Mouse (Mus musculus): Measurements from ENCODE around the gene Rtn4ip1. TPM values are rescaled to one million over a fixed set of nuclear protein-coding genes. Genes with fewer than 3 reads are reported as not detected.

Gene Rtn4ip1
- polyA plus RNA-seq, 1 experiment from 2014 or later, result 14.4 TPM

DNA sequence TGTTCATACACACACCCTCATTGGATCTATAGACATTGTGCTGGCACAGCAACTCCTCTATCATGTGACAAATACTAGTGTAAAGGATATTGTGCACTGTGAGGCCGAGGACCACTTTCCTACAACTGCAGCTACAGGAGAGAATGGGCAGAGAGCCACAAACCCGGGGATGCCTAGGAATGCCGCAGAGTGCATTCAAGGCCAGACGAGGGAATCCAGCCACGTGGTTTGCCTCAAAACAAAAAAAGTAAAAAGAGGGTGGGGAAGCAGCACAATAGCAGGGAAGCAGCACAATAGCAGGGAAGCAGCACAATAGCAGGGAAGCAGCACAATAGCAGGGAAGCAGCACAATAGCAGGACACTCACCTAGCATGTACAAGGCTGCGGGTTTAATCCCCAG, 91.6 kb downstream of the Rtn4ip1 start:
- Histone ChIP-seq H3K9ac (replicated peaks) (no peak overlapping the region), H3K4me3 (replicated peaks) (no peak overlapping the region), H3K9me3 (replicated peaks) (no peaks in the 10 kb centered on the region), H3K4me2 (no peak overlapping the region), H3K4me1 (no peaks in the 10 kb centered on the region), H3K27ac (replicated peaks) (no peak overlapping the region), H3K36me3 (no peaks in the 10 kb centered on the region), H3K27me3 (replicated peaks) (no peaks in the 10 kb centered on the region)
- no peak for ATAC-seq (ENCODE audit: low FRiP score)
- WGBS, result 16% methylated on average over 6 of the region's 6 CpGs

DNA sequence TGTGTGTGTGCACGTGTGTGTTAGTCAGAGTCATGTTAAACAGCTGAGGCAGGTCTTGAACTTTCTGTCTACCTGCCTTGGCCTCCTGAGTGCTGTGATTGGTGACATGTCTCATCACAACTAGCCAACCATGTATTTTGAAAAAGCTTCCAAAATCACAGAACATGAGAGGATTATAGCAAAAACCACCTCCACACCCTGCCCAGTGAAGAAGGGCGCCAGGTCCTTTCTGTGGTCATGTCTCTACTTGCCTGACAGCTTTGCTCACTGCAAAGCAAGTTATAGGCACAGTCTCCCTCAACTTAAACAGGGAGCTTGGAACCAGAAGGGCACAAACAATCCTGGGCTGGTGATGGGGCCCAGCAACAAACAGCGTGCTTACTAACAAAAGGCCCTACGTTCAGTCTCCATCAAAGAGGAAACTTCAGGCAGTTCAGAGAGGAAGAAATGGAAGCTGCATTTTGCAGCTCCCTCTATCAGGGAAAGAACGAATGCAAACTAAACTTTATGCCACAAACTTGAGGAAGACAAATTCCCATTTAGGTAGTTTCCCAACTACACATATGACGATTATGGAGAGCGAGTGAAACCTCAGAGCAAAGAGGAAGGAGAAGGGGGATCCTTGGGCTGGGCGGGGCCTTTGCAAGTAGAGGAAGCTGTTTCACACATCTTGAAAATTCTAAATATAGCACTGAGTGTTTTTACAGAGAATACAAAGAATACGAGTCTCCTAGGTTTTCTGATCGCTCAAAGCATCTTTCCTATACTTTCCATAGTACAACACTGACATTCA, 94.4 kb downstream of the Rtn4ip1 start:
- H3K9me3 ChIP-seq (replicated peaks), result no peaks in the 10 kb centered on the region
- H3K27me3 ChIP-seq (replicated peaks), result peaks cover 12% of the 10 kb centered on the region
- H3K4me1 ChIP-seq, result no peaks in the 10 kb centered on the region
- no peak for ATAC-seq (ENCODE audit: low FRiP score)
- H3K9ac ChIP-seq (replicated peaks), result no peak overlapping the region
- no peak overlapping the region for H3K4me3 ChIP-seq (replicated peaks)
- no peaks in the 10 kb centered on the region for H3K36me3 ChIP-seq
- no peak overlapping the region for H3K27ac ChIP-seq (replicated peaks)
- WGBS, result 85% methylated on average over 10 of the region's 10 CpGs
- no peak overlapping the region for H3K4me2 ChIP-seq

DNA sequence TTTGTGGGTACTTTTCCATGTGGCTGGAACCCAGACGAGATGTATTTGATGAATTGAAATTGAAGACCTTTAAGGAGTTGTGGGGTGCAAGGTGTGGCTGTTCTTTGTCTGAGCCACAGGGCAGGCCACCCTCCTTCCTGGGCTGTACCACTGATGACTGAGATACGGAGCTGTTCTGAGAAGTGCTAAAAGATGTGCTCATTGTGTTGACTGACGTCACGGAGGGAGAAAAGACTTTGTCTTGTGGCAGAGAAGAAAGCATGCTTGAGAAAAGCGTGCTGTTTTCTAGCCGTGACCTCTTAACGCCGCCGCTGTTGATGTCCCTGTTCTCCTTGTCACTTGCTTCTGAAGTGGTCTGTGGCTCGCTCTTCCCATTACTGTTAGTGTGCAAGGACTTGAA, 95.7 kb downstream of the Rtn4ip1 start:
- no peaks in the 10 kb centered on the region for H3K36me3 ChIP-seq
- peaks cover 24% of the 10 kb centered on the region for H3K27me3 ChIP-seq (replicated peaks)
- no peak overlapping the region for H3K4me2 ChIP-seq
- WGBS, result 81% methylated on average over 10 of the region's 10 CpGs
- ATAC-seq (ENCODE audit: low FRiP score), result no peak
- H3K27ac ChIP-seq (replicated peaks), result no peak overlapping the region
- no peaks in the 10 kb centered on the region for H3K4me1 ChIP-seq
- no peak overlapping the region for H3K4me3 ChIP-seq (replicated peaks)
- no peak overlapping the region for H3K9ac ChIP-seq (replicated peaks)
- H3K9me3 ChIP-seq (replicated peaks), result no peaks in the 10 kb centered on the region

DNA sequence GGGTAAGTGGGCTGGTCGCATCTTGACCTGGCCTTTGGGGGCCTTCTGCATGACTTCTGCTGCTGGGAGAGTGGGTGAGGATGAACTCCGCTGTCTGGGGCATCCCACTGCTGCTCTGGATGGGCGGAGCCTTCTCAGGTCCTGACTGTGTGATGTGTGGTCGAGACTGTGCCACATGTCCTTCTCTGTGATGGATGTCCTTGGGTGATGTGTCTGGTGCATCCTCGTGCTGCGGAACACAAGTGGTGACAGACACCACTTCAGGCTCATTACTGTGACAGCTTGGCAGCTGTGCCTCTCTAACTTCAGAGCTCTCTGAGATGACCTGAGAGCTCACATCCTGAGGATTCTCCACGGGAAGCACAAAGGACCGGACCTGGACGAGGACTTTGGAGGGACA, 96.4 kb downstream of the Rtn4ip1 start:
- H3K27ac ChIP-seq (replicated peaks), result no peak overlapping the region
- no peak for ATAC-seq (ENCODE audit: low FRiP score)
- no peaks in the 10 kb centered on the region for H3K36me3 ChIP-seq
- H3K9ac ChIP-seq (replicated peaks), result no peak overlapping the region
- no peaks in the 10 kb centered on the region for H3K9me3 ChIP-seq (replicated peaks)
- no peaks in the 10 kb centered on the region for H3K4me1 ChIP-seq
- no peak overlapping the region for H3K4me3 ChIP-seq (replicated peaks)
- H3K4me2 ChIP-seq, result no peak overlapping the region
- 78% methylated on average over 9 of the region's 9 CpGs for WGBS
- H3K27me3 ChIP-seq (replicated peaks), result peaks cover 32% of the 10 kb centered on the region

DNA sequence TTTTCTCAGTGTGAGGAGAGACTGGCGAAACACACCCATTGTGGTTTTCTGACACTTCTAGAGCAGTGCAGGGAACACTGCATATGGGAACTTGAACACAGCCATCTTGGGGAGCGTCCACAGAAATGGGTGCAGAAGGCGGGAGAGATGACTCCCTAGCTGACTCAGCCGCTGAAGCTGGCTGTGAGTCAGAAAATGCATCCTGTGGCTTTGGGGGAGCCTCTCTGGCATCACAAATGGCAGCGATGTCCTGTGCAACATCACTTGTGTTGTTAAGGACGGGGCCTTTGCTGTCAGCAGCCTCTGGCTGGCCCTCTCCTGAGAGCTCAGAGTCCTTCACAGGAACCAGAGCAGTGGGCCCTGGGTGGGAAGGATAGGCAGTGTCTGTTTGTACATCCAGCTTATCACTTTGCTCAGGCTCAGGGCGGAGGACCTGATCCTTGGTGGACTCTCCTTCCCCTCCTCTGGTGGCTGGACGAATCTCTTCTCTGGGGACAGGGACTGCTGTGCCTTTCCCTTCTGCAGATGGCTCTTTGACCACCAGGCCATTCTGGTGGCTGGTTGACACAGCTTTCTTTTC, 97.0 kb downstream of the Rtn4ip1 start:
- Histone ChIP-seq H3K27ac (replicated peaks) (no peak overlapping the region), H3K36me3 (no peaks in the 10 kb centered on the region), H3K4me3 (replicated peaks) (no peak overlapping the region), H3K27me3 (replicated peaks) (peaks cover 37% of the 10 kb centered on the region), H3K9me3 (replicated peaks) (no peaks in the 10 kb centered on the region), H3K4me1 (peaks cover 4% of the 10 kb centered on the region), H3K9ac (replicated peaks) (no peak overlapping the region), H3K4me2 (no peak overlapping the region)
- WGBS, result 92% methylated on average over 8 of the region's 8 CpGs
- ATAC-seq (ENCODE audit: low FRiP score), result no peak

DNA sequence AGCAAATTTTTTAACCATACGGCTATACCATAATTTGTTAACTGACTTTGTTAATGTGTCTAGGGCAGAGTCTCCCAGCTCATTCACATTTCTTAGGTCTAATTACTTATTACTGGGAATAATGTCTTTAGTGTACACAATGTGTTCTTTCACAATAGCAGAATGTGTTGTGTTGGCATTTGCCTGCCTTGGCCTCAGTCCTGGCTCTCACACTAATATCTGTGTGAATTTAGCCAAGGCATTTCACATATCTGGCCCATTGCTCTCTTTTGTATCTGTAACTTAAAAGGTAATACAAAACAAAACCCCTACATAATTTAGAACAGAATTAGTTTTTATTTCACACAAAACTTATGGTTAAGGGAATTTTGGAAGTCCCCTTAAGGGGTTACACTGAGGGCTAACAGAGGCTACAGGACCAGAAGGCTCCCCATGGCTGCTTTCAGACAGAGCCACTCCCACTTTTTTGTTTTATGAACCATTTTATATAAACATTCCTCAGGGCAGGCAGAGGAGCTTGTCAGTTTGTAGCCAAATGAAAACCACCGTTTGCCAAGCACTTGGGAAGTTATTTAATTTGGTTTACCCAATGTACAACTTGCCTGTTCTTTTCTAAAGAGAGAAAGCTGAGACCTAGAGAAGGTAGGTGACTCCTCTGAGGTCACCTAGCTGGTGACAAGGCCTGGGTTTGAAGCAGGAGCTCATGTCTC, 98.7 kb downstream of the Rtn4ip1 start:
- H3K4me3 ChIP-seq (replicated peaks), result no peak overlapping the region
- no peak for ATAC-seq (ENCODE audit: low FRiP score)

DNA sequence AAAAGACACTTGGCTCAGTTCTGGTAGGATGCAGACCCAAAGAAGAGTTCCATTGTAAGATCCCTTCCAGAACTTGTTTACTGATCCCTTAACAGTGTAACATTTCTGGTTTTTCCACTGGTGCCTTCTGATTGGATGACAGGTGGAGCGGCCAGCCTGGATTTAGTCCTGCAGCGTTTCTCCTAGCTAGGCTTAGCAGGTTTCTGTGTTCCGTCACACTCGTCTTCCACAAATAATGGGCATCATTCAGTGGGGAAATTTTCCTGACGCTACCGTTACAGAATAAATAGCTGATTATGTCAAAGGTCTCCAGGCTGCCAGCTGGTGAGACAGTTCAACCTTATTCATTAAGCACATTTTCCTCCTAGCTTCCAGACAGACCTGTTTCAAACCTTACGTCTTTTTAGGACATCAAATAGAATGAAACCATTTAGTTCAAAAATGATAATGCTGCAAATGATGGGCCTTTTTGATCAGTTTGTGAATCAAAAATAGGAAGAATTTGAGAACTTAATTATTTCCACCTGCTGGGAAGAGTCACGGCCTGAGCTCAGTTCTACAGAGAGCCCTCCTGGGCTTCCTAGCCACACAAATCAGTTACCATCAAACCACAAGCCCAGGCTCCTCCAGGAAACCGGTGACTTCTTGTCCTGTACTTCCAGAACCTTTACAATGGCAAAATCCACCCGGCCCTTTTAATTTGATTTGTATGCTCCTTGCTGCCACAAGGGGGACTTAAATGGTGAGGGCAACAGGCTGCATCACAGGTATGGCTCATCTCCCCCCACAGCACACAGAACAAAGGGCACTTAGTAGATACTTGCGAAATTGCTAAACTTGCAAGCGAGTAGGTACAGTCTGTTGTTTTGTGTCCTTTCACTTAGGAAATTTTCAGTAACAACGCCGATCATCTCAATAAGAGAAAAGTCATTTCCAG, 100.7 kb downstream of the Rtn4ip1 start:
- no peaks in the 10 kb centered on the region for H3K36me3 ChIP-seq
- peaks cover 73% of the 10 kb centered on the region for H3K27me3 ChIP-seq (replicated peaks)
- 17% methylated on average over 14 of the region's 14 CpGs for WGBS
- H3K9ac ChIP-seq (replicated peaks), result no peak overlapping the region
- no peak overlapping the region for H3K4me2 ChIP-seq
- H3K4me1 ChIP-seq, result peaks cover 25% of the 10 kb centered on the region
- no peak overlapping the region for H3K4me3 ChIP-seq (replicated peaks)
- no peaks in the 10 kb centered on the region for H3K9me3 ChIP-seq (replicated peaks)
- H3K27ac ChIP-seq (replicated peaks), result no peak overlapping the region
- no peak for ATAC-seq (ENCODE audit: low FRiP score)

More for the DNA sequence above, 98.7 kb downstream of the Rtn4ip1 start:
- Histone ChIP-seq H3K9me3 (replicated peaks) (no peaks in the 10 kb centered on the region), H3K27ac (replicated peaks) (no peak overlapping the region), H3K4me2 (no peak overlapping the region), H3K36me3 (no peaks in the 10 kb centered on the region), H3K4me1 (peaks cover 14% of the 10 kb centered on the region), H3K9ac (replicated peaks) (no peak overlapping the region), H3K27me3 (replicated peaks) (peaks cover 54% of the 10 kb centered on the region)
- whole genome bisulfite sequencing, result 68% methylated on average over 2 of the region's 2 CpGs

DNA sequence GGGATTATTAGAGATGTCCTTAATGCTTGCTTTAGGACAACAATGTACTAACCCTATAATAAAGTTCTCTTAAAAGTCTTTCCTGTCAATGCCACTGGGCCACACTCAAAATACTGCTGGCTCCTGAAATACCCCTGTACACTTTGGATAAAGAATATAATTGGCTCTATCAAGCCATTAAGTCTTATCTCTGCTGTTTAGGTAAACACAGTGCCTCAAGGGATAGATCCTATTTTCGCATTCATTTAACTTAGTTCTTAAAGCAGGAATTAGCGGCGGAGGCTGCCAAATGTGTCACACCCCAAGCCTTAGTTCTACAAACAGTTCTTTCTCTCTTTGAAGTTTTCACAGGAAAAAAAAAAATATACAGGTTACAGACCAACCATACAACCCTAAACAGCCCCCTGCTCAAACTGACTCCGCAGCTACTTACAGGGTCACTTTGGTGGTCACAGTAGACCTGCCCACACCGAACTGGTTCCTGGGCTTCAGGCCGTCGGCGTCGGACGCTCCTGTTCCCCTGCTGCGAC, 101.5 kb downstream of the Rtn4ip1 start:
- H3K36me3 ChIP-seq, result no peaks in the 10 kb centered on the region
- H3K4me2 ChIP-seq, result peak overlapping the region; percentile 66
- 4% methylated on average over 11 of the region's 11 CpGs for WGBS
- H3K27ac ChIP-seq (replicated peaks), result no peak overlapping the region
- peaks cover 76% of the 10 kb centered on the region for H3K27me3 ChIP-seq (replicated peaks)
- H3K4me1 ChIP-seq, result peaks cover 25% of the 10 kb centered on the region
- no peaks in the 10 kb centered on the region for H3K9me3 ChIP-seq (replicated peaks)
- ATAC-seq (ENCODE audit: low FRiP score), result no peak
- peak overlapping the region; percentile 47 for H3K4me3 ChIP-seq (replicated peaks)
- no peak overlapping the region for H3K9ac ChIP-seq (replicated peaks)

DNA sequence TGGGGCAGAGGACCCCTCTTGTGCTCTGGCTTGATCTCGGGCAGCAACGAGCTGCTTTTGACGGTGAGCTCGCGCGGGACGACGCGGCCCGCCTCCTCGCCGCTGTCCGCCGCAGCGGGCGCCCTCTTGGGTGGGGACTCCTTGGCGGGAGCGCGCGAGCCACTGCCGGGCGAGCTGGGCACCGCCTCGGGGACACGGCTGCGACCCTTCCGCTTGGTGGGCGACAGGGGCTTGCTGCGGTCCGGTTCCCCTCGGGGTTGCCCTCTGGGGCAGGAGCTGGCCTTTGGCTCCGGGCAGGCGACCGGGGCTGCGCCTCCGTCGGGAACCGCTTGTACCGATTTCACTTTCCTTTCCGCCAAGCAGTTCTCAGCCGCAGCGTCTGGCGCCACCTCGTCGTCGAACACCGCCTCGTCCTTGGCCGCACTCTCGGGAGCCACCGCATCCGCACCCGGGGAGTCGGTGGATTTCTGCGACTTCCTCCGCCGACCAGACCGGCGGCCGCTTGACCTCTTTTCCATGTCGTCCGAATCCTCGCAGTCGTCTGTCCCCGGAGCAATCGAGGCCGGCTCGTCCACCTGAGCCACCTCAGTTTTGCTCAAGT, 102.0 kb downstream of the Rtn4ip1 start:
- H3K36me3 ChIP-seq, result no peaks in the 10 kb centered on the region
- ATAC-seq (ENCODE audit: low FRiP score), result peak; percentile 60; the same call in 1 of the 2 replicates
- peaks cover 25% of the 10 kb centered on the region for H3K4me1 ChIP-seq
- peaks cover 74% of the 10 kb centered on the region for H3K27me3 ChIP-seq (replicated peaks)
- H3K9me3 ChIP-seq (replicated peaks), result no peaks in the 10 kb centered on the region
- H3K9ac ChIP-seq (replicated peaks), result peak overlapping the region; percentile 8; the same call in 1 of the 2 replicates
- H3K4me3 ChIP-seq (replicated peaks), result peak overlapping the region; percentile 47
- WGBS, result under 1% methylated on average over 68 of the region's 68 CpGs
- peak overlapping the region; percentile 66 for H3K4me2 ChIP-seq
- no peak overlapping the region for H3K27ac ChIP-seq (replicated peaks)

DNA sequence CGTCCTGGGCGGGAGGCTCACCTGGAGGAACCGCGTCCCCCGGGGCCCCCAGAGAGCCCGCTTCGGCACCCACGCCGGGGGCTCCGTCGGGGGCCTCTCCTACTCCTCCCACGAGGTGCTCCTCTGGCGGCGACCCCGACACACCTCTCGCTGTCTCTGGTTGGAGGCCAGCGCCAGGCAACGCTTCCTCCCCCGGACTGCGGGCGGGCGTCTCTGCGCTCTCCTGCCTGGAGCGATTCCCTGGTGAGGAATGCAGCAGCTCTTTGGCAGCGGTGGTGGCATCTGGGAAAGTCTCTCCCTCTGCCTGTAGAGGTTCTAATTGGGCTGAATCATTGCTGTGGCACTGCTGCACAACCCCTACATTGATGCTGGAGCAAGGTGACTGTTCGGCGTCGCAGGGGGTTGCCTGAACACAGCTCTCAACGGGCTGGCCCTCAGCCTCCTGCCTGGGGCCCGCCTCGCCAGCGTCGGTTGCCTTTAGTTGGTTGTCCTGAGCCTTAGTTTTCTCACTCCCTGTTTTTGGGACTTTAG, 102.7 kb downstream of the Rtn4ip1 start:
- Histone ChIP-seq H3K4me2 (peak overlapping the region; percentile 66), H3K27ac (replicated peaks) (no peak overlapping the region), H3K9ac (replicated peaks) (no peak overlapping the region), H3K4me3 (replicated peaks) (peak overlapping the region; percentile 47), H3K9me3 (replicated peaks) (no peaks in the 10 kb centered on the region), H3K27me3 (replicated peaks) (peaks cover 70% of the 10 kb centered on the region), H3K4me1 (peaks cover 25% of the 10 kb centered on the region), H3K36me3 (no peaks in the 10 kb centered on the region)
- 0% methylated on average over 33 of the region's 33 CpGs for WGBS
- 0 out of 2 replicates have a peak, but pooled peaks have one; percentile 20 for ATAC-seq (ENCODE audit: low FRiP score)

All from neural tube, embryonic 15.5 days (tissue).